Mouse (Mus musculus): ENCODE measurements around the gene Clec4d.

DNA sequence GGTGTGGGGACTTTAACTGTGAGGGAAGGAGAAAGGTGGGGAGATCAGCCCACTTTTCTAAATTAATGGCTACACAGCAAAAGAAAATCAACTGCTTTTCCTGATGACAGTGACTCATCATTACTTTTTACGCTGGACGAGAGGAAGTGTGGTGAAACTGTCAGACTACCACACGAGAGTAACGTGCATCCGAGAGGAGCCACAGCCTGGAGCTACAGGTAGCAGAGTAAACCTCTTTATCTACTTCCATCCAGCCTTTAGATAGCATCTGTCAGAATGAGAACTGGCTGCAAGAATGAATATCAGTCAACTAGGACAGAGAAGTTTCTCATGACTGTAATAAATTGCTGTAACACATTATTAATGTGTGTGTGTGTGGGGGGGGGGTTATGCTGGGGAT is 5.0 kb downstream of the Clec4d start:
- TF ChIP-seq CTCF (IDR thresholded peaks at IDR 0.05; ENCODE audit: low read depth), result no peak
- no peak for TF ChIP-seq EP300 (IDR thresholded peaks at IDR 0.05; ENCODE audit: low read depth)

Measured in liver, embryonic 14.5 days (tissue).